Mouse (Mus musculus) CD4-positive helper T cell, adult 2 months (primary cell): Measurements from ENCODE around the gene Hist2h2aa1.
"Not testable (repeated sequence)": the region's sequence is repeated elsewhere in the genome, so short reads cannot be mapped to it uniquely, and the experiment has no call there.

ENCODE experiments used
- DNase-seq: peaks from one replicate; pipeline ENCODE4 v3.0.0-alpha.2; 2012; ENCODE audit warnings: low read depth, missing footprints, low spot score

Hist2h2aa1 gene

DNA sequence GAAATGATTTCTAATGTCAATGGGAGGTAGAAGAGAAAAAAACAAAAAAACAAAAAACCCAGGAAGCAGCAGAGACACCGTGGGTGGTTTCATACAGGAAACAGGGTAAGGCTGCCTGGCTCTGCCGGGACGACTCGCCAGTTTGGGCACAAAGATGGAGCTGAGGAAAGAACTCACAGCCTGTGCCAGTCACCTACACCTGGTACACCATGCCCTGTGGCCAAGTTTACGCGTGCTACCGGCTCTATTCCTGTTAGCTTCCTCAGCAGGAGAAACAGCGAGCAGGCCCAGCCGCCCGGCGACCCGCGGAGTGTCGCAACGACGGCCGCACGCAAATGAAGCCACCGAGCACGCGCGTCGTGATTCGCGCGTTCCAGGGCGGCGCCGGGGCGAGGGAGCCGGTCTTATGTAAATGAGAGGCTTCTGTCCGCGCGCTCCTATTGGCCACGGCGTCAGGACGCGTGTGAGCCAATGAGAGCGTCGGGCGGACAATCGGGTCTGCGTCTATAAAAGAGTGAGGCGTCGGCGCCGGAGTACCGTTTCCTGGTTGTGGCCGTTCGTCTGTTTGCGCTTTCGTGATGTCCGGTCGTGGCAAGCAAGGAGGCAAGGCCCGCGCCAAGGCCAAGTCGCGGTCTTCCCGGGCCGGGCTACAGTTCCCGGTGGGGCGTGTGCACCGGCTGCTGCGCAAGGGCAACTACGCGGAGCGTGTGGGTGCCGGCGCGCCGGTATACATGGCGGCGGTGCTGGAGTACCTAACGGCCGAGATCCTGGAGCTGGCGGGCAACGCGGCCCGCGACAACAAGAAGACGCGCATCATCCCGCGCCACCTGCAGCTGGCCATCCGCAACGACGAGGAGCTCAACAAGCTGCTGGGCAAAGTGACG, at the start of gene Hist2h2aa1:
TSS of gene Hist2h2aa1 (plus strand) at position 495 of the 884 bp plus-strand sequence.
- peak; percentile 88 for DNase-seq

DNA sequence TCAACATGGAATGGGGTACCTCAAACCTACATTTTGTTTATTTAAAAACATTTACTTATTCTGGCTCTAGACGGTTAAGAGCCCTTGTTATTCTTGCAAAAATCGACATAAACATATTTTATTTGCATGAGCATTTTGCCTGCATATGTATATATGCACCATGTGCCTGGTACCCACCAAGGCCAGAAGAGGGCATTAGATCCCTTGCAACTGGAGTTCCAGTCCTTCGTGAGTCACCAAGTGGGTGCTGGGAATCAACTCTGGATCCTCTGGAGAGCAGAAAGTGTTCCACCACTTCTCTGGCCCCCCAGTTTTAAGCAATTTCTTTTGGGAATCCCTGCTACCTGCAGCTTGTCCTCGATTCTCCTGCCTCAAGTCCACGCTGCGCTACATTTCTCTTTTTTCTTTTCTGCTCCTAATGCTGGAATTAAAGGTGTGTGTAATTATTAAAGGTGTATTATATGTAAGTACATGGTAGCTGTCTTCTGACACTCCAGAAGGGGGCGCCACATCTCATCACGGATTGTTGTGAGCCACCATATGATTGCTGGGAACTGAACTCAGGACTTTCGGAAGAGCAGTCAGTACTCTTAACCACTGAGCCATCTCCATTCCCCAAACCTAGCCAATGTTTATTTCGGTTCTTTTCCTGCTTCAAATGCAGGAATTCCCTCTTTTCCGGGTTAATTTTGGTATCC, 49.5 kb upstream of the Hist2h2aa1 start:
- no peak for DNase-seq

GRCm38 (mm10) chr3:96196437-96197128, 48.7 kb upstream of the Hist2h2aa1 start:
- DNase-seq = no peak

DNA sequence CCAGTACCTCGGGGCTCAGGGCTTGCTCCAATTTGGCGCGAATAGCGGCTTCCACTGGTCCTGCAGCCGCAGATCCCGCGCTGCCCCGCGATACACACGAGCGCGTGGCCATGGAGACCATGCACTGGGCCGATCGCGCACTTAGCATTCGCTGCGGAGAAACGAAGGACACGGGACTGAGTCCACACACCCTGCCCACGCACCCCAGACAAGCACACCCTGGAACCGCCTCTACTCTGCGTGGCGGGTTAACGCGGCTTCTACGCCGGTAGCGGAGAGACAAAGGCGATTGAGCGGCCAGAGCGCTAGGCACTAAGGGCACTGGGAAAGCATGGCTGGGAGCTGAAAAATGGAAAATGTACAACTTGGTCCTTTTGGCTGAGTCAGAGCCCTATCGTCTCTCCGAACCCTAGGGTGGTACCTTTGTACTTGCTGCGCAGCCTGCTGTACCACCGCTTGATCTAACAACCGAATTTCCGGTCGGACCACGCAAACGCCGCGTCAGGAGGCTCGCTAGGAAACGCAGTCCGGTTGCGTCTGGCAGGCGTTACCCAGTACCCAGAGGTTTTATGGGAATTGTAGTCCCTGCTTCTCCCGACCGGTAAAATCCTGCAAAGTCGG, 48.1 kb upstream of the Hist2h2aa1 start:
- peak; percentile 91 for DNase-seq

DNA sequence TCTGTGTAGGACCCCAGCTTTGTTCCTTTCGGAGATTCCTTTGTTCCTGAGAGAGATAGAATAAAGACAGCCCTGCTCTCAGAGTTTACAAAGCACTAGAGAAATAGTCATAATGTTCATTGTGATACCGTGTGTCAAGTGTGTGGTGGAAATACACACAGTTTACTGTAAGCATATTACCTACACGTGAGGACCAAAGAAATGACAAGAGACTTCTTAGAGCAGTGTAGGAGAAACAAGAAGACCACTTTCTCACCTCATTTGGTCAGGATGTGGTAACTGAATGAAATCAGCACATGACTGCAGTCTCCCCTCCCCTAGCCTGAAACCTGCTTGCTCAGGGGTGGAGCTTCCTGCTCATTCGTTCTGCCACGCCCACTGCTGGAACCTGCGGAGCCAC, 47.1 kb upstream of the Hist2h2aa1 start:
- peak; percentile 90 for DNase-seq

DNA sequence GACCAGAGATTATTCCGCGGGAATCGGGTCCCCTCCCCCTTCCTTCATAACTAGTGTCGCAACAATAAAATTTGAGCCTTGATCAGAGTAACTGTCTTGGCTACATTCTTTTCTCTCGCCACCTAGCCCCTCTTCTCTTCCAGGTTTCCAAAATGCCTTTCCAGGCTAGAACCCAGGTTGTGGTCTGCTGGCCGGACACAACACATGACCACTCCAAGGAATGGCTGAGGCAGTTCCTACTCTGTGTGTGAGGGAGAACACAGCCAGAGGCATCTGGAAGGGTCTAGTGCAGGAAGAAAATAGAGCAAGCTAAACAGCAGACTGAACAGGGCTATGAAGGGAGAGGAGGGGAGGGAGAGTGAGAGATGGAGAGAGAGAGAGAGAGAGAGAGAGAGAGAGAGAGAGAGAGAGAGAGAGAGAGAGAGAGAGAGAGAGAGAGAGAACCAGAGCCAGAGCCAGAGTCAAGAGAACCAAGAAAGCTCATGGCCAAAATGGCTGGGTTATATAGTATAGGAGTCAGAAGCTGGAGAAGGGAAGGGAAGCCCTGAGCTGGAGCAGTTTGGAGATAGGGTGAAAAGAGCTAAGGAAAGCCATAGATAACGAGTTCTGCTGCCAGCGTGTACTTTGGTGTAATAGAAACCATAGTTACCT, 46.6 kb upstream of the Hist2h2aa1 start:
- DNase-seq = not testable (repeated sequence)

- DNase-seq = no peak
Measured at GRCm38 (mm10) chr3:96199731-96200130, 45.6 kb upstream of the Hist2h2aa1 start.

DNA sequence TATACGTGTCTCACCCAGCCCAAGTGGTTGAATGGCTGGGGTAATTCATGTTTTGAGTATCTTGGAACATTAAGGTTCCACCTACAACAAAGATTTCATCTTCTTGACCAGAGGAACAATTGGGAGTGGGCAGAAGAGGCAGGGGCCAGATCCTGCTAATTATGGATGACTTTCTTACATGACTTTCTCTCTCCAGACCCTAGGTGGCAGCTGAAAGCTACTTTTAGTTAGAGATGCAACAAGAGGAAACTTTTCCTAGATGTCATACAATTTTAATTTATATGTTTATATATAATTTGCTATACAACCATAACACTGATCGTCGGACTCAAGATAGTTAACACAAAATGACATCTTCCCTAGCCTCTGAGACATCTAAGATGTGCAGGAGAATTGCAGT, 37.5 kb upstream of the Hist2h2aa1 start:
- DNase-seq = no peak

DNA sequence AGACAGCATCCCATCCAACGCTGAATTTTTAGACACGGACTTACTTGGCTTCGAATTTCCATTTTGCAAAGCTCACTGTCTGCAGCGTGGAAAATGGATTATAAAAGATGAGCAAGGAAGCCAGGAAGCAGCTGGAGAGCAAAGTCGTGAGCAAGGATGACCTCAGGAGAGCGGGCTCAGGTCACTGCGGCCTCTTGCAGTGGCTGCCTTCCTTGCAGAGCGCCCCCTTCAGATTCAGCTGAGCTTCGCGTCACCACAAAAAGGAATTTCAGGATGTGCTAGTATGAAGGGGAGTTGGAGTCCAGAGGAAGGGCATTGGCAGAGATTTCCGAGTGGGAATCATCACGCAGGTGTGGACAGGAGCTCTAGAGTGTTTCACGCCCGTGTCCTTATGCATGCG, 36.1 kb upstream of the Hist2h2aa1 start:
- no peak for DNase-seq

DNA sequence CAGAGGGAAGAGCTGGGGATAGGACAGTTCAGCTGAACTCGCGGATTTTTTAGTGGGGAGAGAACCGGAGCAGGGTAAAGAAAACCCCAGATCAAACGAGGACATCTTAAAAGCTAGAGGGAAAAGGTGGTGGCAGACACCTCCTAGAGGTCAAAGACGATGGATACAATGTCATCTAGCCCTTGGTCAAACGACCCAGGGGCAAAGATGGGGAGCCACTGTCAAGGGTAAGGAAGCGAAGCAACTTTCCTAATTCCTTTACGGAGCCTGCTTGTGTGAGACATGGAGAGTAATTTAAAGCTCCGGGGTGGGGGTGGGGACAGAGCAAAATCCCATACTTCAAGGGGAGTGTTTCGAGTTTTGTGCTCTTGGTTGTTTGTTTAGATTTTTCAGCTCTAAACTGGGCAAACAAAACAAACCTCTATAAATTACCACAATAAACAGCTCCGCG, 26.1 kb upstream of the Hist2h2aa1 start:
- no peak for DNase-seq

GRCm38 (mm10) chr3:96219661-96220130, 25.6 kb upstream of the Hist2h2aa1 start, which contains the start of the genes Bola1 and Hist2h2ab:
Bola1 (minus strand) TSS chr3:96219709.
Hist2h2ab (plus strand) TSS chr3:96219865.
- DNase-seq = peak; percentile 92

- peak; percentile 69 for DNase-seq
Measured at GRCm38 (mm10) chr3:96220131-96220764, 25.0 kb upstream of the Hist2h2aa1 start.

GRCm38 (mm10) chr3:96220765-96221639, 24.3 kb upstream of the Hist2h2aa1 start, which contains the start of the genes Hist2h2ac and Hist2h2be:
Hist2h2ac (minus strand) TSS chr3:96220880.
Hist2h2be (plus strand) TSS chr3:96221119.
- DNase-seq = peak; percentile 95

- DNase-seq = no peak
Measured at GRCm38 (mm10) chr3:96221640-96222038, 23.7 kb upstream of the Hist2h2aa1 start.

DNA sequence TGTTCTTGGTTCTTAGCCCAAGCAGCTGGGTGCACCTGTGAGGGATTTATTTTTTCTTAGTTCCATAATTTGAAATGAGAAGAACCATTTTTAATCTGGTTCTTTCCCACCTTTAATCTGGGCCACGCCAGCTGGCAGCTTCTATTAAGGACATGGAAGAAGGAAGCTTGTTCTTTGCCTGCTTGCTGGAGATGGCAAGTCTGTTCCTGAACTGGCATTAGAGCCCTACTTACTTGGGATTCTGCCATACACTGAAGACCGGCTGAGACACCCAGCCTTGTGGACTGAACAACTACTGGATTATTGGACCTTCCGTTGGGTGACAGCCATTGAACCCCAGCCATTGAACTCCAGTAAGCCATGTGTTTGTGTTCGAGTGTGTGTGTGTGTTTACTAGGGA, 22.5 kb upstream of the Hist2h2aa1 start:
- no peak for DNase-seq

- no peak for DNase-seq
Measured at GRCm38 (mm10) chr3:96225421-96225820, 19.9 kb upstream of the Hist2h2aa1 start.

DNA sequence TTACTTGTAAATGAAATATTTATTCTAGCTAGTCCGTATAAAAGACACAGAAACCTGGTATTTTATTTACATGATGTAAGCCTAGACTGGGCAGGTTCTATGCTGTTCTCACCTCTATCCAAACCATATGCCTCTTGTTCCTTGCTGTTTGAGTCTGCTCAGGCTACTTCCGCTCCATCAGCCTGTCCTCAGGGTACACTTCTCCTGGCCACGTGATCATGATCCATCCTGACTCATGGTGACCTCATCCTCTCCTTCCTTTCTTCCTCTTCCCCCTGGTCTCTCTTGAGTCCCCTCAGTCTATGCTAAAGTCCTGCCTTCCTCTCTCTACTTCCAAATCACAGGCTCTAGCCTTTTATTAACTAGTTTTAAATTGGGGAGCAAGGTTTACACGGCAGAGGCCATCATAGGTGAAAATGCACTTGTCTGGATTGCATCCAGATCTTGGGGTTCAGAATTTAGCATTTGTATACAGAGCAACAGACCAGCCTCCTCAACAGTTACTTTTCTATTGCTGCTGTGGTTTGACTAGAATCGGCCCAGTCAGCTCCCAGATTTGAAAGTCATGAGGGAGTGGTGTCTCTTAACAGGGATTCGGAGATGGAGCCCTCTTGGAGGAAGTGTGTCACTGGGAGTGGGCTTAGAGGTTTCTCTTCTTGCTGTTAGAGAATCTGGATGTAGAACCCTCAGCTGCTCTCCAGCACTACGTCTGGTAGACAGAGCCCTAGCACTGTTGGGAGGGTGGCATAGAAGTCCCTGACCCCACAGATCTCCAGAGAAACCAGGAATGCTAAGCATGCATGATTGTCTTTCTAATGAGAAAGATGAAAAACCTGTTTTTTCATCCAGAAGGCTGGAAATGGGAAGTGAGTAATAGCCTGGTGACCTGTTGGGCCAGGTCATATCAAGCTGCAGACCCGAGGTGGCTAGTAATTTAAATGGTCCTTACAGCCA, 18.3 kb upstream of the Hist2h2aa1 start:
- no peak for DNase-seq

DNA sequence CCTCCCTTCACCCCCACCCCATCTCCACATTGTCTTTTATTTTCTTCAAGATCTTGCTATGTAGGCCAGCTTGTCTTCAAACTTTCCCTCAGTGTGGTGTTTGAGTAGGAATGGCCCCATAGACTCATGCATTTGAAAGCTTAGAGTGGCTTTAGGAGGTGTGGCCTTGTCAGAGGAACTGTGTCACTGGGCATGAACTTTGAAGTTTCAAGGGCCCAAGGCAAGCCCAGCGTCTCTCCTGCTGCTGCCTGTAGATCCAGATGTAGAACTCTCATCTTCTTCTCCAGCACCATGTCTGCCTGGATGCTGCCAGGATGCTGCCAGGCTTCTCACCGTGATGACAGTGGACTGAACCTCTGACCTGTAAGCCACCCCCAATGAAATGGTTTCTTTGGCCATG, 16.5 kb upstream of the Hist2h2aa1 start:
- no peak for DNase-seq
